Mouse (Mus musculus) thymus, adult 2 months (tissue): ENCODE results near the gene Tmem170b.

Experiments
- CTCF ChIP-seq: fragments of 200-500 bp; IDR thresholded peaks from 2 replicates; pipeline ENCODE4 v1.5.1; 2012; ENCODE audit warnings: mild to moderate bottlenecking, control low read depth, low read length, moderate library complexity, borderline replicate concordance; ENCODE audit not compliant: control insufficient read depth, poor library complexity, insufficient read depth; ENCODE audit errors: extremely low read depth
- POLR2A ChIP-seq: fragments of 200-500 bp; IDR thresholded peaks from 2 replicates; pipeline ENCODE4 v1.6.1; 2012; ENCODE audit warnings: mild to moderate bottlenecking, low read length, control low read depth, moderate library complexity; ENCODE audit not compliant: control insufficient read depth, poor library complexity, insufficient read depth; ENCODE audit errors: extremely low read depth

DNA sequence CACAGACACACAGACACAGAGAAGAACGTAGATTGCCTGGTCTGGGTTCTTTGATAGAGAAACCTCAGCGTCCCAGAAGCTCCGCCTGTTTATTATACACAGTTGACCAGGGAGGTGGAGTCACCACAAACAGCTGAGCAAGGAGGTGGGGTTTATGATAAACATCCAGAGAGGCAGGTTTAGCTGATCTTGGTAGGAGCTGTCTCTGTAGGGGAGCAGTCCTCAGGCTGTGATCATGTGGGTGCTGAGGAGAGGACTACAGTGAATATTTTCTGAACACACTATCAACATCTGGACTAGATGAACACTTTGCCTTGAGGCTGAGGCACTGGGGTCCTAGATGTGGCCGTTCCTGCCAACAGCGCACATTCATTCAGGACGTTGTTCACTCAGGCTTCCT lies 83.3 kb downstream of the Tmem170b start:
- TF ChIP-seq POLR2A = no peak
- no peak for TF ChIP-seq CTCF
